Mouse (Mus musculus) hindbrain, embryonic 16.5 days (tissue): ENCODE results near the gene Cldn19. TPM values are rescaled to one million over a fixed set of nuclear protein-coding genes. Genes with fewer than 3 reads are reported as not detected.
"Not testable (repeated sequence)": the region's sequence is repeated elsewhere in the genome, so short reads cannot be mapped to it uniquely, and the experiment has no call there.

Experiments used
- ATAC-seq: fragments of 200-750 bp; cut with Nextera tagmentation; 2 replicates; pipeline ENCODE4 v1.8.0; 2017; ENCODE audit warnings: moderate TSS enrichment, moderate library complexity
- H3K27ac ChIP-seq: fragments of 300-500 bp; sonication (generic); 2 replicates; pipeline ENCODE4 v1.5.1; 2014; ENCODE audit warnings: low read depth, mild to moderate bottlenecking, control low read depth, low read length, moderate library complexity
- H3K27me3 ChIP-seq: fragments of 300-500 bp; sonication (generic); replicated peaks from 2 replicates; pipeline ENCODE4 v1.6.1; 2014; ENCODE audit warnings: low read length; ENCODE audit not compliant: control insufficient read depth, insufficient read depth
- H3K36me3 ChIP-seq: fragments of 300-500 bp; sonication (generic); 2 replicates; pipeline ENCODE4 v1.6.1; 2014; ENCODE audit warnings: mild to moderate bottlenecking, low read length, moderate library complexity, mixed read lengths; ENCODE audit not compliant: control insufficient read depth, insufficient read depth
- H3K4me1 ChIP-seq: fragments of 300-500 bp; sonication (generic); 2 replicates; pipeline ENCODE4 v1.6.1; 2014; ENCODE audit warnings: low read depth, low read length; ENCODE audit not compliant: control insufficient read depth, insufficient read depth
- H3K4me2 ChIP-seq: fragments of 300-500 bp; sonication (generic); 2 replicates; pipeline ENCODE4 v1.6.1; 2014; ENCODE audit warnings: mild to moderate bottlenecking, low read length, control low read depth, moderate library complexity
- H3K4me3 ChIP-seq: fragments of 300-500 bp; sonication (generic); 2 replicates; pipeline ENCODE4 v1.5.1; 2014; ENCODE audit warnings: mild to moderate bottlenecking, low read length, control low read depth, moderate library complexity
- H3K9ac ChIP-seq: fragments of 300-500 bp; sonication (generic); 2 replicates; pipeline ENCODE4 v1.6.1; 2014; ENCODE audit warnings: low read depth, mild to moderate bottlenecking, control low read depth, low read length, moderate library complexity
- H3K9me3 ChIP-seq: fragments of 300-500 bp; sonication (generic); 2 replicates; pipeline ENCODE4 v1.6.1; 2014; ENCODE audit warnings: mild to moderate bottlenecking, low read length, moderate library complexity; ENCODE audit not compliant: control insufficient read depth
- WGBS: fragments of 180-500 bp; shearing (Covaris S2); extraction: QIAGEN DNeasy Blood & Tissue Kit; methylation state at CpG from one replicate; pipeline ENCODE4 v1.1.7; 2014; 5-methylcytosine and 5-hydroxymethylcytosine counted together
- polyA plus RNA-seq: library from polyadenylated mRNA; unstranded; fragments of >200 nt; fragmentation: Nextera tagmentation; extraction: Ambion mirVana; gene quantifications from 2 replicates; pipeline ENCODE4 v1.2.1, GENCODE M21; 2015

Cldn19 gene
- polyA plus RNA-seq, 1 experiment from 2014 or later = 1.1 TPM

GRCm38 (mm10) chr4:119263459-119263858, 8.2 kb downstream of the Cldn19 start:
- H3K9ac ChIP-seq = no peak overlapping the region
- H3K4me1 ChIP-seq = no peaks in the 10 kb centered on the region
- H3K4me3 ChIP-seq = no peak overlapping the region
- ATAC-seq = no peak
- H3K27me3 ChIP-seq = no peaks in the 10 kb centered on the region
- WGBS = 77% methylated on average over 3 of the region's 3 CpGs
- H3K9me3 ChIP-seq = no peaks in the 10 kb centered on the region
- no peak overlapping the region for H3K4me2 ChIP-seq
- H3K36me3 ChIP-seq = no peaks in the 10 kb centered on the region
- no peak overlapping the region for H3K27ac ChIP-seq

GRCm38 (mm10) chr4:119266606-119267005, 11.4 kb downstream of the Cldn19 start:
- no peak for ATAC-seq
- Histone ChIP-seq H3K9me3 (no peaks in the 10 kb centered on the region), H3K4me1 (no peaks in the 10 kb centered on the region), H3K27me3 (no peaks in the 10 kb centered on the region), H3K9ac (no peak overlapping the region), H3K4me2 (no peak overlapping the region), H3K27ac (no peak overlapping the region), H3K4me3 (no peak overlapping the region), H3K36me3 (peaks cover 16% of the 10 kb centered on the region)
- WGBS = 79% methylated on average over 13 of the region's 13 CpGs

DNA sequence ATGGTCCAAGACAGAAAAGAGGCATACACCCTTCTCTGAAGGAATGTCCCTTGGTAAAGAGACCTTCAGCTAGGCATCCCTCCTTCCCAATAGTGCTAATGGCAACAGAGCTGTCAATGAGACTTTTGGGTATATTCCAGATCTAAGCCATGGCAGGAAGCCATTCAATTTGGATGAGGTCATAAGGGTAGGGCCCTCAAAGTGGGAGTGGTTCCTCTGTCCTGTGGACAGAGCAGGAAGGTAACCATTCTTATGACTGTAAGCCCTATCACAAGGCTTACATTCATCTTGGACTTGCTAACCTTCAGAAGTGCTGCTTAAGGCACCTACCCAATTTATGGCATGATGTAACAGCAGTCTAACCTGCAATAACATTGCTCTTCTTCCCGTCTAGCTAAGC, 19.4 kb downstream of the Cldn19 start:
- peaks cover 58% of the 10 kb centered on the region for H3K36me3 ChIP-seq
- H3K9ac ChIP-seq = no peak overlapping the region
- WGBS = 86% methylated on average over 1 of the region's 1 CpGs
- no peak overlapping the region for H3K4me2 ChIP-seq
- no peaks in the 10 kb centered on the region for H3K9me3 ChIP-seq
- no peaks in the 10 kb centered on the region for H3K27me3 ChIP-seq
- ATAC-seq = no peak
- H3K4me1 ChIP-seq = no peaks in the 10 kb centered on the region
- no peak overlapping the region for H3K4me3 ChIP-seq
- no peak overlapping the region for H3K27ac ChIP-seq

GRCm38 (mm10) chr4:119275226-119275625, 20.0 kb downstream of the Cldn19 start:
- Histone ChIP-seq H3K36me3 (peaks cover 57% of the 10 kb centered on the region), H3K9ac (no peak overlapping the region), H3K4me1 (no peaks in the 10 kb centered on the region), H3K9me3 (no peaks in the 10 kb centered on the region), H3K4me3 (no peak overlapping the region), H3K27me3 (no peaks in the 10 kb centered on the region), H3K27ac (no peak overlapping the region), H3K4me2 (no peak overlapping the region)
- WGBS = 93% methylated on average over 2 of the region's 2 CpGs
- ATAC-seq = no peak

DNA sequence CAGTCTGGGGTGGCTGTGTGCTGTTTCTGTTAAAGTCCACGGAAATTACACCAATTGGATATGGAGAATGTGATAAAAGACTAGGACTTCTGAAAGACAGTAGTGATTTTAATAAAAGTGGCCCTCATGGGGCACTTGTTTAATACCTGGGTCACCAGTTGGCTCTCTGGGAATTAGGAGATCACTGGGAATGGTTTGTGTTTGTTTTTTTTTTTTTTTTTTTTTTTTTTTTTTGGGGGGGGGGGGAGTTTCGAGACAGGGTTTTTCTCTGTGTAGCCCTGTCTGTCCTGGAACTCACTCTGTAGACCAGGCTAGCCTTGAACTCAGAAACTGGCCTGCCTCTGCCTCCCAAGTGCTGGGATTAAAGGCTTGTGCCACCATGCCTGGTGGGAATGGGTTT, 20.5 kb downstream of the Cldn19 start:
- H3K9ac ChIP-seq = no peak overlapping the region
- H3K27ac ChIP-seq = no peak overlapping the region
- H3K4me3 ChIP-seq = no peak overlapping the region
- no peaks in the 10 kb centered on the region for H3K9me3 ChIP-seq
- no peak for ATAC-seq
- 85% methylated on average over 2 of the region's 2 CpGs for WGBS
- peaks cover 53% of the 10 kb centered on the region for H3K36me3 ChIP-seq
- H3K27me3 ChIP-seq = no peaks in the 10 kb centered on the region
- H3K4me1 ChIP-seq = no peaks in the 10 kb centered on the region
- H3K4me2 ChIP-seq = no peak overlapping the region

GRCm38 (mm10) chr4:119278784-119279183, 23.6 kb downstream of the Cldn19 start:
- not testable (repeated sequence) for H3K4me3 ChIP-seq, H3K9ac ChIP-seq, H3K27me3 ChIP-seq, H3K4me1 ChIP-seq, H3K27ac ChIP-seq, H3K9me3 ChIP-seq, ATAC-seq, H3K4me2 ChIP-seq
- H3K36me3 ChIP-seq = peaks cover 58% of the 10 kb centered on the region
- WGBS = 88% methylated on average over 15 of the region's 15 CpGs

DNA sequence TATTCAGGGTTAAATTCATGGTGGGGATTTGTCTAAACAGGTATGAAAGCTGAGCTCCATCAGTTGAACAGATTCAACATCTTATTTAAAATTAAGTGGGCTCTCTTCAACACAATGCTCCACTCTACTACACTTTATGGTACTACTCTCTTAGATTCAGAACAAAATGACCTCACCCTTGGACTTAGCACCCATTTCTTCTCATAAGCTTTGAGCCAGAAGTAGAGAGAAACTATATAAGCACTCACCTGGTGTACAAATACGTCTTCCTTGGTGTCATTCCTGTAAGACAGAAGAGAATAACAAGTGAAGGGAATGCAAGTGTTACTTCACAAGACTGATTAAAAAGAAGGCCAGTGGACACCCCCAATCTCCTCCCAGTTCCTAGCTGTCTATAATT, 29.6 kb downstream of the Cldn19 start:
- no peak overlapping the region for H3K9ac ChIP-seq
- 91% methylated on average over 1 of the region's 1 CpGs for WGBS
- no peak for ATAC-seq
- H3K4me2 ChIP-seq = no peak overlapping the region
- no peaks in the 10 kb centered on the region for H3K9me3 ChIP-seq
- H3K4me3 ChIP-seq = no peak overlapping the region
- H3K27ac ChIP-seq = no peak overlapping the region
- H3K4me1 ChIP-seq = 0 out of 2 replicates have a peak, but pooled peaks cover 2% of the 10 kb centered on the region
- H3K27me3 ChIP-seq = no peaks in the 10 kb centered on the region
- H3K36me3 ChIP-seq = peaks cover 31% of the 10 kb centered on the region

GRCm38 (mm10) chr4:119285336-119285735, 30.1 kb downstream of the Cldn19 start:
- H3K27ac ChIP-seq = no peak overlapping the region
- peaks cover 27% of the 10 kb centered on the region for H3K36me3 ChIP-seq
- WGBS = 87% methylated on average over 2 of the region's 2 CpGs
- H3K9ac ChIP-seq = no peak overlapping the region
- no peak overlapping the region for H3K4me3 ChIP-seq
- no peak overlapping the region for H3K4me2 ChIP-seq
- no peaks in the 10 kb centered on the region for H3K27me3 ChIP-seq
- H3K9me3 ChIP-seq = no peaks in the 10 kb centered on the region
- ATAC-seq = no peak
- H3K4me1 ChIP-seq = 0 out of 2 replicates have a peak, but pooled peaks cover 3% of the 10 kb centered on the region

GRCm38 (mm10) chr4:119291921-119292320, 36.7 kb downstream of the Cldn19 start:
- Histone ChIP-seq H3K4me3 (peak overlapping the region; percentile 83), H3K27ac (no peak overlapping the region), H3K4me1 (peaks cover 25% of the 10 kb centered on the region), H3K9ac (no peak overlapping the region), H3K9me3 (no peaks in the 10 kb centered on the region), H3K27me3 (no peaks in the 10 kb centered on the region), H3K36me3 (no peaks in the 10 kb centered on the region; the same call in 1 of the 2 replicates), H3K4me2 (peak overlapping the region; percentile 73)
- ATAC-seq = no peak
- 79% methylated on average over 1 of the region's 1 CpGs for WGBS
